Mouse (Mus musculus) erythroblast, embryonic 14.5 days (primary cell): ENCODE results near the gene Pofut2.

Experiments used
- GATA1 ChIP-seq: IDR thresholded peaks from 2 replicates; pipeline ENCODE4 v1.6.1; 2012; ENCODE audit warnings: low read length, inconsistent platforms, mixed read lengths
- TAL1 ChIP-seq: IDR thresholded peaks from 3 replicates; pipeline ENCODE4 v1.6.1; 2012; ENCODE audit warnings: low read length, inconsistent platforms, mixed read lengths

- TF ChIP-seq TAL1 (no peak), GATA1 (no peak)
Observed at GRCm38 (mm10) chr10:77247048-77247447, 12.0 kb upstream of the Pofut2 start.
